Mouse (Mus musculus) heart, postnatal 0 days (tissue): ENCODE data around the gene Lalba. TPM values are rescaled to one million over a fixed set of nuclear protein-coding genes. Genes with fewer than 3 reads are reported as not detected.

ENCODE experiments used
- ATAC-seq: fragments of 200-750 bp; cut with Nextera tagmentation; 2 replicates; pipeline ENCODE4 v1.8.0; 2017; ENCODE audit warnings: low read depth, moderate number of reproducible peaks, moderate library complexity; ENCODE audit not compliant: insufficient read depth
- DNase-seq: peaks from one replicate; pipeline ENCODE4 v3.0.0-alpha.2; 2016; ENCODE audit warnings: low spot score
- H3K27ac ChIP-seq: fragments of 300-500 bp; sonication (generic); 2 replicates; pipeline ENCODE4 v1.5.1; 2014; ENCODE audit warnings: low read depth, mild to moderate bottlenecking
- H3K27me3 ChIP-seq: fragments of 300-500 bp; sonication (generic); 2 replicates; pipeline ENCODE4 v1.6.1; 2014; ENCODE audit warnings: low read length, mixed read lengths; ENCODE audit not compliant: control insufficient read depth, insufficient read depth
- H3K36me3 ChIP-seq: fragments of 300-500 bp; sonication (generic); replicated peaks from 2 replicates; pipeline ENCODE4 v1.6.1; 2014; ENCODE audit warnings: low read length, mixed read lengths; ENCODE audit not compliant: control insufficient read depth, insufficient read depth
- H3K4me1 ChIP-seq: fragments of 300-500 bp; sonication (generic); 2 replicates; pipeline ENCODE4 v1.6.1; 2014; ENCODE audit warnings: antibody characterized with exemption; ENCODE audit not compliant: control insufficient read depth, insufficient read depth
- H3K4me2 ChIP-seq: fragments of 300-500 bp; sonication (generic); 2 replicates; pipeline ENCODE4 v1.6.1; 2014; ENCODE audit warnings: low read depth, mild to moderate bottlenecking, low read length, moderate library complexity
- H3K4me3 ChIP-seq: fragments of 300-500 bp; sonication (generic); 2 replicates; pipeline ENCODE4 v1.5.1; 2014; ENCODE audit warnings: low read depth, low read length
- H3K9ac ChIP-seq: fragments of 300-500 bp; sonication (generic); replicated peaks from 2 replicates; pipeline ENCODE4 v1.6.1; 2014; ENCODE audit warnings: low read depth, low read length, mixed read lengths
- H3K9me3 ChIP-seq: fragments of 300-500 bp; sonication (generic); replicated peaks from 2 replicates; pipeline ENCODE4 v1.6.1; 2016; ENCODE audit warnings: low read length; ENCODE audit not compliant: control insufficient read depth
- CTCF ChIP-seq: IDR thresholded peaks from 2 replicates; pipeline ENCODE4 v1.5.1; 2016; ENCODE audit warnings: antibody characterized with exemption, control low read depth, low read depth
- EP300 ChIP-seq: IDR thresholded peaks from 2 replicates; pipeline ENCODE4 v1.6.1; 2016; ENCODE audit warnings: antibody characterized with exemption, low read depth
- WGBS: fragments of 180-500 bp; shearing (Covaris S2); extraction: QIAGEN DNeasy Blood & Tissue Kit; methylation state at CpG from one replicate; pipeline ENCODE4 v1.1.7; 2014; 5-methylcytosine and 5-hydroxymethylcytosine counted together
- polyA plus RNA-seq: library from polyadenylated mRNA; unstranded; fragments of >200 nt; fragmentation: Nextera tagmentation; extraction: Ambion mirVana; gene quantifications from 2 replicates; pipeline ENCODE4 v1.2.1, GENCODE M21; 2015
- total RNA-seq: library from RNA; depleted of rRNA; stranded (reverse); fragments of >200 nt; gene quantifications from 2 replicates; pipeline ENCODE4 v1.2.3, GENCODE M21; 2014; ENCODE audit warnings: low replicate concordance

The Lalba gene
- total and polyA plus RNA-seq, 2 experiments from 2014 or later: 0.36 TPM; not detected in 1

GRCm38 (mm10) chr15:98491332-98491731 is 8.8 kb upstream of the Lalba start:
- Histone ChIP-seq H3K4me1 (no peaks in the 10 kb centered on the region), H3K9ac (no peak overlapping the region), H3K27me3 (no peaks in the 10 kb centered on the region), H3K4me3 (no peak overlapping the region), H3K27ac (no peak overlapping the region), H3K4me2 (no peak overlapping the region), H3K9me3 (no peaks in the 10 kb centered on the region), H3K36me3 (no peaks in the 10 kb centered on the region)
- ATAC-seq (no peak), DNase-seq (no peak)
- no peak for TF ChIP-seq CTCF
- TF ChIP-seq EP300: no peak
- 53% methylated on average over 2 of the region's 2 CpGs for WGBS

- Histone ChIP-seq H3K27ac (no peak overlapping the region), H3K36me3 (no peaks in the 10 kb centered on the region), H3K4me1 (no peaks in the 10 kb centered on the region), H3K27me3 (no peaks in the 10 kb centered on the region), H3K9ac (no peak overlapping the region), H3K4me2 (no peak overlapping the region), H3K9me3 (no peaks in the 10 kb centered on the region), H3K4me3 (no peak overlapping the region)
- TF ChIP-seq CTCF: no peak
- TF ChIP-seq EP300: no peak
- WGBS: 89% methylated on average over 8 of the region's 8 CpGs
- ATAC-seq (no peak), DNase-seq (no peak)
Measured at GRCm38 (mm10) chr15:98486433-98487021, 4.0 kb upstream of the Lalba start.

GRCm38 (mm10) chr15:98483907-98484886 is 1.7 kb upstream of the Lalba start:
- peak overlapping the region; percentile 61 for H3K27ac ChIP-seq
- ATAC-seq: peak; percentile 49; the same call in 1 of the 2 replicates
- 61% methylated on average over 18 of the region's 18 CpGs for WGBS
- DNase-seq: peak; percentile 31
- H3K27me3 ChIP-seq: no peaks in the 10 kb centered on the region
- TF ChIP-seq CTCF (no peak), EP300 (peak; percentile 34; the same call in 1 of the 2 replicates)
- H3K4me3 ChIP-seq: no peak overlapping the region
- no peak overlapping the region for H3K9ac ChIP-seq
- no peaks in the 10 kb centered on the region for H3K4me1 ChIP-seq
- no peaks in the 10 kb centered on the region for H3K36me3 ChIP-seq
- no peak overlapping the region for H3K4me2 ChIP-seq
- no peaks in the 10 kb centered on the region for H3K9me3 ChIP-seq

- Histone ChIP-seq H3K4me2 (no peak overlapping the region), H3K9ac (no peak overlapping the region), H3K4me3 (no peak overlapping the region), H3K9me3 (no peaks in the 10 kb centered on the region), H3K36me3 (no peaks in the 10 kb centered on the region), H3K4me1 (no peaks in the 10 kb centered on the region), H3K27me3 (no peaks in the 10 kb centered on the region), H3K27ac (no peak overlapping the region)
- 69% methylated on average over 7 of the region's 7 CpGs for WGBS
- ATAC-seq (no peak), DNase-seq (no peak)
- TF ChIP-seq EP300: no peak
- TF ChIP-seq CTCF: no peak
Measured at GRCm38 (mm10) chr15:98479568-98480102, 2.9 kb downstream of the Lalba start.

GRCm38 (mm10) chr15:98476281-98476680 is 6.2 kb downstream of the Lalba start:
- Histone ChIP-seq H3K27me3 (no peaks in the 10 kb centered on the region), H3K9me3 (no peaks in the 10 kb centered on the region), H3K4me3 (no peak overlapping the region), H3K9ac (no peak overlapping the region), H3K27ac (no peak overlapping the region), H3K36me3 (no peaks in the 10 kb centered on the region), H3K4me2 (no peak overlapping the region), H3K4me1 (no peaks in the 10 kb centered on the region)
- TF ChIP-seq CTCF (no peak), EP300 (no peak)
- WGBS: 76% methylated on average over 5 of the region's 5 CpGs
- no peak for DNase-seq
- no peak for ATAC-seq
